Mouse (Mus musculus) heart, adult 9 months (tissue): Measurements from ENCODE around the gene Sumo1.

Experiments used
- DNase-seq, 2 experiments: peaks; one replicate each; pipeline ENCODE4 v3.0.0; 2022; ENCODE audit warnings: low spot score in 2 of 2

Gene Sumo1

GRCm38 (mm10) chr1:59594586-59595266, 75.9 kb downstream of the Sumo1 start:
- DNase-seq: no peak

GRCm38 (mm10) chr1:59593622-59594035, 77.0 kb downstream of the Sumo1 start:
- no peak for DNase-seq

GRCm38 (mm10) chr1:59592876-59593275, 77.8 kb downstream of the Sumo1 start:
- DNase-seq: no peak

- DNase-seq: no peak
These were observed 78.3 kb downstream of the Sumo1 start for GRCm38 (mm10) chr1:59592359-59592758.

- DNase-seq: no peak
These were observed 81.4 kb downstream of the Sumo1 start for GRCm38 (mm10) chr1:59589271-59589670.

- peak in 1 of 2 experiments; percentile 51 for DNase-seq
These were observed 85.8 kb downstream of the Sumo1 start for GRCm38 (mm10) chr1:59584656-59585410.

- DNase-seq: no peak
These were observed 89.8 kb downstream of the Sumo1 start for GRCm38 (mm10) chr1:59580880-59581279.

GRCm38 (mm10) chr1:59580131-59580751, 90.4 kb downstream of the Sumo1 start:
- no peak for DNase-seq

GRCm38 (mm10) chr1:59579327-59579726, 91.3 kb downstream of the Sumo1 start:
- DNase-seq: no peak

GRCm38 (mm10) chr1:59578770-59579169, 91.9 kb downstream of the Sumo1 start:
- DNase-seq: no peak

GRCm38 (mm10) chr1:59574262-59575187, 96.1 kb downstream of the Sumo1 start:
- no peak for DNase-seq

GRCm38 (mm10) chr1:59573843-59574242, 96.8 kb downstream of the Sumo1 start:
- DNase-seq: no peak

- DNase-seq: no peak
These were observed 99.1 kb downstream of the Sumo1 start for GRCm38 (mm10) chr1:59571502-59571901.

GRCm38 (mm10) chr1:59570767-59571166, 99.9 kb downstream of the Sumo1 start:
- DNase-seq: no peak

- DNase-seq: no peak
These were observed 101.3 kb downstream of the Sumo1 start for GRCm38 (mm10) chr1:59569301-59569700.

- DNase-seq: no peak
These were observed 102.4 kb downstream of the Sumo1 start for GRCm38 (mm10) chr1:59568283-59568682.

GRCm38 (mm10) chr1:59567521-59567920, 103.1 kb downstream of the Sumo1 start:
- DNase-seq: no peak

GRCm38 (mm10) chr1:59566926-59567325, 103.7 kb downstream of the Sumo1 start:
- no peak for DNase-seq

GRCm38 (mm10) chr1:59566281-59566680, 104.4 kb downstream of the Sumo1 start:
- DNase-seq: no peak

- DNase-seq: no peak
These were observed 104.8 kb downstream of the Sumo1 start for GRCm38 (mm10) chr1:59565804-59566203.

GRCm38 (mm10) chr1:59563581-59563980, 107.1 kb downstream of the Sumo1 start:
- DNase-seq: no peak

GRCm38 (mm10) chr1:59553708-59554107, 116.9 kb downstream of the Sumo1 start:
- no peak for DNase-seq
